Mouse (Mus musculus): Measurements from ENCODE around the gene Nmur1.

GRCm38 (mm10) chr1:86443386-86444172 lies 17.6 kb upstream of the Nmur1 start:
- TF ChIP-seq POLR2A (IDR thresholded peaks at IDR 0.05; ENCODE audit: borderline replicate concordance, insufficient read depth, low read length) (no peak), CTCF (IDR thresholded peaks at IDR 0.05; ENCODE audit: borderline replicate concordance, insufficient read depth, low read depth, low read length) (no peak)
